Mouse (Mus musculus): ENCODE results near the gene Cog5. TPM values are rescaled to one million over a fixed set of nuclear protein-coding genes. Genes with fewer than 3 reads are reported as not detected.

Cog5 gene
- polyA plus RNA-seq, 1 experiment from 2014 or later = 31.3 TPM

DNA sequence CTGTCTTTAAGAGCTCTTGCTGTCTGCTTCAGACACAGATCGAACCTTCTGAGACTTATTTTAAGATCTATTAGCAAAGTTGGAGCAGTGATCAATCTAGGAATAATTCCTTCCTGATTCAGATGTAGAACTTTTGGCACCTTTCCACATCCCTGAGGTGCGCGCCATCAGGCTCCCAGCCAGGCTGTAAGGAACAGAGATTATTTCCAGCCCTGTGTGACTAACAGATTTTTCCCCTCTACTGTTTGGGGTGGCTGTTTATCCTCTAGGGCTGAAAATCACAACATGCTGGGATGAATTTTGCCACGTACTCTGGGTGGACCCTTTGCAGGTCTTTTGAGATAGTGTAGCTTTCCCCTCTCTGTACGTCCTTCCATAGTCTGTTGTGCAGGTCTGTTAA is 170.2 kb downstream of the Cog5 start:
- H3K4me1 ChIP-seq (ENCODE audit: control insufficient read depth, insufficient read depth, low read length) = no peaks in the 10 kb centered on the region
- H3K4me2 ChIP-seq (ENCODE audit: low read depth, low read length) = no peak overlapping the region
- whole genome bisulfite sequencing = 65% methylated on average over 5 of the region's 5 CpGs
- H3K36me3 ChIP-seq (ENCODE audit: control insufficient read depth, insufficient read depth, low read length) = no peaks in the 10 kb centered on the region
- no peak overlapping the region for H3K9ac ChIP-seq (ENCODE audit: low read length)
- H3K27ac ChIP-seq (ENCODE audit: low read length) = no peak overlapping the region
- no peak overlapping the region for H3K4me3 ChIP-seq (replicated peaks; ENCODE audit: low read length)
- ATAC-seq (ENCODE audit: insufficient read depth, low FRiP score) = no peak
- H3K9me3 ChIP-seq (replicated peaks; ENCODE audit: control insufficient read depth, low read length) = no peaks in the 10 kb centered on the region
- no peaks in the 10 kb centered on the region for H3K27me3 ChIP-seq (ENCODE audit: control insufficient read depth, insufficient read depth, low read length)

DNA sequence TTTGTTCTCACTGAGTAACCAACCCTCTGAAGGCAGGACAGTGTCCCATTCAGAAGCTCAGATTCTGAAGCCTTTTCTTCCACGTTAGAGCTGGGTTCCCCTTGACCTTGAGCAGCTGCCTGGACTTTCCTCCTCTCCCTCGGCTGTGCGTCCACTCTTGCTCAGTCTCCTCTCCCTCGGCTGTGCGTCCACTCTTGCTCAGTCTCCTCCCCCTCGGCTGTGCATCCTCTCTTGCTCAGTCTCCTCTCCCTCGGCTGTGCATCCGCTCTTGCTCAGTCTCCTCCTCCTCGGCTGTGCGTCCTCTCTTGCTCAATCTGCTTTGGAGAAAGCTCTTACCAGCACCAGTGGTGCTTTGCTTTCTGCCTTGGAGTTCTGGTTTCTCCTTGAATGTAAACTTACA is 171.2 kb downstream of the Cog5 start:
- H3K9ac ChIP-seq (ENCODE audit: low read length) = no peak overlapping the region
- no peaks in the 10 kb centered on the region for H3K36me3 ChIP-seq (ENCODE audit: control insufficient read depth, insufficient read depth, low read length)
- H3K4me1 ChIP-seq (ENCODE audit: control insufficient read depth, insufficient read depth, low read length) = no peaks in the 10 kb centered on the region
- H3K4me2 ChIP-seq (ENCODE audit: low read depth, low read length) = no peak overlapping the region
- no peak for ATAC-seq (ENCODE audit: insufficient read depth, low FRiP score)
- no peak overlapping the region for H3K27ac ChIP-seq (ENCODE audit: low read length)
- no peak overlapping the region for H3K4me3 ChIP-seq (replicated peaks; ENCODE audit: low read length)
- WGBS = 58% methylated on average over 10 of the region's 10 CpGs
- H3K9me3 ChIP-seq (replicated peaks; ENCODE audit: control insufficient read depth, low read length) = no peaks in the 10 kb centered on the region
- H3K27me3 ChIP-seq (ENCODE audit: control insufficient read depth, insufficient read depth, low read length) = no peaks in the 10 kb centered on the region

- H3K4me3 ChIP-seq (replicated peaks; ENCODE audit: low read length) = no peak overlapping the region
- H3K4me1 ChIP-seq (ENCODE audit: control insufficient read depth, insufficient read depth, low read length) = no peaks in the 10 kb centered on the region
- no peak overlapping the region for H3K27ac ChIP-seq (ENCODE audit: low read length)
- no peaks in the 10 kb centered on the region for H3K9me3 ChIP-seq (replicated peaks; ENCODE audit: control insufficient read depth, low read length)
- 85% methylated on average over 2 of the region's 2 CpGs for WGBS
- ATAC-seq (ENCODE audit: insufficient read depth, low FRiP score) = no peak
- no peaks in the 10 kb centered on the region for H3K36me3 ChIP-seq (ENCODE audit: control insufficient read depth, insufficient read depth, low read length)
- H3K9ac ChIP-seq (ENCODE audit: low read length) = no peak overlapping the region
- H3K27me3 ChIP-seq (ENCODE audit: control insufficient read depth, insufficient read depth, low read length) = no peaks in the 10 kb centered on the region
- H3K4me2 ChIP-seq (ENCODE audit: low read depth, low read length) = no peak overlapping the region
These were observed 171.8 kb downstream of the Cog5 start for GRCm38 (mm10) chr12:31826476-31826875.

DNA sequence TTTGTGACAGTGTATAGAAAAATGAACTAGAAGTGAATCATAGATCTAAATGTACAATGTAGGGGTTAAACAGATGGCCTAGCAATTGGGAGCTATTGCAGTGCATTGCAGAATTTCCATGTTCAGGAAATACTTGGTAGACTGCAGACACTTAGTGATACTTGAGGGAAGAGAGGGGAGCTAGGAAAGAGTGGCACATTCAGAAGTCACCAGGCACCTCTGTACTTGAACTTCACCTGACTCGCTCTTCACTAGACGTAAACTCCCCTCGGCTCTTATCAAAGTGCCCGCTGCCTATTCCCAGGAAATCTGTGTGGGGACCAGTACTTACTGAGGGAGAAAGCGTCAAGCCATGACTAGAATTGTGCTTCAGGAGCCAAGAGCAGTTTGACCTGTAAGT is 180.8 kb downstream of the Cog5 start:
- Histone ChIP-seq H3K27ac (ENCODE audit: low read length) (no peak overlapping the region), H3K4me2 (ENCODE audit: low read depth, low read length) (no peak overlapping the region), H3K4me1 (ENCODE audit: control insufficient read depth, insufficient read depth, low read length) (no peaks in the 10 kb centered on the region), H3K27me3 (ENCODE audit: control insufficient read depth, insufficient read depth, low read length) (no peaks in the 10 kb centered on the region), H3K36me3 (ENCODE audit: control insufficient read depth, insufficient read depth, low read length) (no peaks in the 10 kb centered on the region), H3K9me3 (replicated peaks; ENCODE audit: control insufficient read depth, low read length) (no peaks in the 10 kb centered on the region), H3K9ac (ENCODE audit: low read length) (no peak overlapping the region), H3K4me3 (replicated peaks; ENCODE audit: low read length) (no peak overlapping the region)
- 84% methylated on average over 5 of the region's 5 CpGs for WGBS
- no peak for ATAC-seq (ENCODE audit: insufficient read depth, low FRiP score)

- no peak overlapping the region for H3K4me3 ChIP-seq (replicated peaks; ENCODE audit: low read length)
- WGBS = 23% methylated on average over 1 of the region's 1 CpGs
- no peaks in the 10 kb centered on the region for H3K27me3 ChIP-seq (ENCODE audit: control insufficient read depth, insufficient read depth, low read length)
These were observed 181.5 kb downstream of the Cog5 start for GRCm38 (mm10) chr12:31836211-31836610.

DNA sequence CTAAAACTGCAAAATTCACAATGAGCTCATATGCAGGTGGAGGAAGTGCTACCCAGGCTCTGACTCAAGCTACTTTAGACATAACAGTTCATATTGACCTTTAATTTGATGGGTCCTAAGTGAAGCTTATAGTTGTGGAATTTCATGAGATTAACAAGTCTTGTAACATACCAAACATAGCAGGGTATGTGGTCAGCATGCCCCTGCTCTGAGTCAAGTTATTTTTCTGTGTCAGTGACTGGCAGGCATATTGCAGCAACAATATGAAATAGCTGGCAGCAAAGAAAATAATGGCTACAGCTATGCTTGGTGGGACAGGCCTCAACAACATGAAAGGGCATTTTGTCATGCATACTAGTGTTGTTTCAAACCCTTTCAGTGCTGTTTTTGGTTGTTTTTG is 183.9 kb downstream of the Cog5 start:
- Histone ChIP-seq H3K4me2 (ENCODE audit: low read depth, low read length) (no peak overlapping the region), H3K4me1 (ENCODE audit: control insufficient read depth, insufficient read depth, low read length) (no peaks in the 10 kb centered on the region), H3K27me3 (ENCODE audit: control insufficient read depth, insufficient read depth, low read length) (no peaks in the 10 kb centered on the region), H3K36me3 (ENCODE audit: control insufficient read depth, insufficient read depth, low read length) (no peaks in the 10 kb centered on the region), H3K9me3 (replicated peaks; ENCODE audit: control insufficient read depth, low read length) (no peaks in the 10 kb centered on the region), H3K9ac (ENCODE audit: low read length) (no peak overlapping the region), H3K27ac (ENCODE audit: low read length) (no peak overlapping the region), H3K4me3 (replicated peaks; ENCODE audit: low read length) (no peak overlapping the region)
- no peak for ATAC-seq (ENCODE audit: insufficient read depth, low FRiP score)

More at GRCm38 (mm10) chr12:31836211-31836610, 181.5 kb downstream of the Cog5 start:
- ATAC-seq (ENCODE audit: insufficient read depth, low FRiP score) = no peak
- H3K27ac ChIP-seq (ENCODE audit: low read length) = no peak overlapping the region
- H3K9ac ChIP-seq (ENCODE audit: low read length) = no peak overlapping the region
- H3K4me2 ChIP-seq (ENCODE audit: low read depth, low read length) = no peak overlapping the region
- no peaks in the 10 kb centered on the region for H3K4me1 ChIP-seq (ENCODE audit: control insufficient read depth, insufficient read depth, low read length)
- no peaks in the 10 kb centered on the region for H3K9me3 ChIP-seq (replicated peaks; ENCODE audit: control insufficient read depth, low read length)
- H3K36me3 ChIP-seq (ENCODE audit: control insufficient read depth, insufficient read depth, low read length) = no peaks in the 10 kb centered on the region

GRCm38 (mm10) chr12:31839249-31839648 is 184.6 kb downstream of the Cog5 start:
- no peak overlapping the region for H3K27ac ChIP-seq (ENCODE audit: low read length)
- no peaks in the 10 kb centered on the region for H3K36me3 ChIP-seq (ENCODE audit: control insufficient read depth, insufficient read depth, low read length)
- no peaks in the 10 kb centered on the region for H3K4me1 ChIP-seq (ENCODE audit: control insufficient read depth, insufficient read depth, low read length)
- ATAC-seq (ENCODE audit: insufficient read depth, low FRiP score) = no peak
- H3K4me3 ChIP-seq (replicated peaks; ENCODE audit: low read length) = no peak overlapping the region
- H3K4me2 ChIP-seq (ENCODE audit: low read depth, low read length) = no peak overlapping the region
- no peaks in the 10 kb centered on the region for H3K27me3 ChIP-seq (ENCODE audit: control insufficient read depth, insufficient read depth, low read length)
- H3K9me3 ChIP-seq (replicated peaks; ENCODE audit: control insufficient read depth, low read length) = no peaks in the 10 kb centered on the region
- no peak overlapping the region for H3K9ac ChIP-seq (ENCODE audit: low read length)

DNA sequence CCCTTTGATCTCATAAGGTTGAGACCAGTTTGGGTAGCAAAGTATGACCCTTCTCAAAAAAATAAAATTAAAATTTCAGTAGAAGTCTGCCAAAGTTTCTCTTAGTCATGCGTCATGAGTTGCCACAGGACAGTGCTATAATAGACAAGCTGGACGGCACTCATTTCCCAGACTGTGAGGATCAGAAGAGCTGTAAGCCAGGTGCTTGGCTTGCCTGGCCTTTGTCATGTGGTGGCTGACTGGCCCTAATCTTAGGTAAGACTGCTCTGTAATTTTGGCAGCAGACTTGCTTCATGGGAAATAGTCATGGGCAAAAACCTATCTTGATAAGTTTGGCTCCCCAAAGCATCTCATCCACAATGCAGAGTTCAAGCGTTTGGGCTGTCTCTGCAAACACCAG is 191.4 kb downstream of the Cog5 start:
- H3K27me3 ChIP-seq (ENCODE audit: control insufficient read depth, insufficient read depth, low read length) = no peaks in the 10 kb centered on the region
- ATAC-seq (ENCODE audit: insufficient read depth, low FRiP score) = no peak
- 85% methylated on average over 3 of the region's 3 CpGs for WGBS
- H3K4me1 ChIP-seq (ENCODE audit: control insufficient read depth, insufficient read depth, low read length) = no peaks in the 10 kb centered on the region
- no peak overlapping the region for H3K4me3 ChIP-seq (replicated peaks; ENCODE audit: low read length)
- no peaks in the 10 kb centered on the region for H3K36me3 ChIP-seq (ENCODE audit: control insufficient read depth, insufficient read depth, low read length)
- no peak overlapping the region for H3K27ac ChIP-seq (ENCODE audit: low read length)
- H3K4me2 ChIP-seq (ENCODE audit: low read depth, low read length) = no peak overlapping the region
- no peak overlapping the region for H3K9ac ChIP-seq (ENCODE audit: low read length)
- no peaks in the 10 kb centered on the region for H3K9me3 ChIP-seq (replicated peaks; ENCODE audit: control insufficient read depth, low read length)

- Histone ChIP-seq H3K9me3 (replicated peaks; ENCODE audit: control insufficient read depth, low read length) (no peaks in the 10 kb centered on the region), H3K4me1 (ENCODE audit: control insufficient read depth, insufficient read depth, low read length) (no peaks in the 10 kb centered on the region), H3K27ac (ENCODE audit: low read length) (no peak overlapping the region), H3K9ac (ENCODE audit: low read length) (no peak overlapping the region), H3K27me3 (ENCODE audit: control insufficient read depth, insufficient read depth, low read length) (no peaks in the 10 kb centered on the region), H3K4me3 (replicated peaks; ENCODE audit: low read length) (no peak overlapping the region), H3K36me3 (ENCODE audit: control insufficient read depth, insufficient read depth, low read length) (no peaks in the 10 kb centered on the region), H3K4me2 (ENCODE audit: low read depth, low read length) (no peak overlapping the region)
- WGBS = 81% methylated on average over 5 of the region's 5 CpGs
- ATAC-seq (ENCODE audit: insufficient read depth, low FRiP score) = no peak
These were observed 194.2 kb downstream of the Cog5 start for GRCm38 (mm10) chr12:31848630-31849415.

Measured in stomach, embryonic 16.5 days (tissue).